Mouse (Mus musculus) liver, adult 2 months (tissue): ENCODE results near the gene Thada.

Experiments used
- CTCF ChIP-seq: fragments of 200-500 bp; IDR thresholded peaks from 2 replicates; pipeline ENCODE4 v1.5.1; 2011; ENCODE audit warnings: low read depth, low read length, control low read depth
- POLR2A ChIP-seq: fragments of 200-500 bp; IDR thresholded peaks from 2 replicates; pipeline ENCODE4 v1.6.1; 2011; ENCODE audit warnings: low read length, control low read depth; ENCODE audit not compliant: insufficient read depth; ENCODE audit errors: extremely low read depth

- no peak for TF ChIP-seq CTCF
- TF ChIP-seq POLR2A: no peak
These were observed 318.6 kb downstream of the Thada start for GRCm38 (mm10) chr17:84147183-84148108.
